Mouse (Mus musculus) bone marrow, adult 2 months (tissue): ENCODE measurements around the gene Rhbdl2.

Source experiments
- CTCF ChIP-seq: fragments of 200-500 bp; IDR thresholded peaks from 2 replicates; pipeline ENCODE4 v1.5.1; 2011; ENCODE audit warnings: low read length, control low read depth; ENCODE audit not compliant: control insufficient read depth, insufficient read depth
- POLR2A ChIP-seq: fragments of 200-500 bp; IDR thresholded peaks from 2 replicates; pipeline ENCODE4 v1.6.1; 2011; ENCODE audit warnings: low read depth, mild to moderate bottlenecking, control low read depth, low read length, borderline replicate concordance; ENCODE audit not compliant: control insufficient read depth

GRCm38 (mm10) chr4:123768234-123768633 lies 19.4 kb upstream of the Rhbdl2 start:
- TF ChIP-seq CTCF (no peak), POLR2A (no peak)
